Mouse (Mus musculus): ENCODE results near the gene Cdc42bpb. TPM values are rescaled to one million over a fixed set of nuclear protein-coding genes. Genes with fewer than 3 reads are reported as not detected.

Gene Cdc42bpb
- total and polyA plus RNA-seq, 3 experiments: 16.7 to 29.7 (median 25.4) TPM

DNA sequence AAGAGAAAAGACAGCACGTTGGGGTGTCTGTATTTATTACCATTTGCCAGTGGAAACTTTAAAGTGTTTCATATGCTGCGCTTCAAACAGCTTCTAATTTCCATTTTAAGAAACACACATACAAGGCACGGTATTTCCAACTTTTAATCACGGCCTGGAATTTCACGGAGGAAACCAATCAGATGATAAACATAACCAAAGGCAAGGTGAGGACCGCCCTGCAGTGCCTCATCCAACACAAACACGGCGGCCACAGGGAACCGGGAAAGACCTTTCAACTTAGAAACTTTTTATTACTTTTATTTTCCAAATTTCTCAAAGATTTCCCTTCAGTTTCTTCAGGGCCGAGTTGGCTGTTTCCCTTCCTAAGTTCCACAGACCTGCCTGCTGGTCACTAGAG lies 2.8 kb downstream of the Cdc42bpb start:
- H3K4me3 ChIP-seq (replicated peaks in 1 of 3; ENCODE audit: low read depth in 2 of 3, low read length in 2 of 3, poor library complexity in 1 of 3): no peak overlapping the region
- no peak overlapping the region for H3K27ac ChIP-seq (ENCODE audit: insufficient read depth, low read depth)
- no peak overlapping the region for H3K4me2 ChIP-seq (ENCODE audit: insufficient read depth, low read depth, poor library complexity, severe bottlenecking)
- peaks cover 0 to 2% of the 10 kb centered on the region in 2 experiments for H3K36me3 ChIP-seq (replicated peaks in 1 of 2; ENCODE audit: control insufficient read depth in 1 of 2, insufficient read depth in 1 of 2, low read length in 1 of 2)
- H3K79me2 ChIP-seq (replicated peaks; ENCODE audit: control insufficient read depth, extremely low read depth, insufficient read depth, poor library complexity, severe bottlenecking): no peaks in the 10 kb centered on the region; the same call in 1 of the 2 replicates
- no peaks in the 10 kb centered on the region for H3K9me3 ChIP-seq (replicated peaks; ENCODE audit: low read length)
- in situ Hi-C loops (cut with MboI; ENCODE audit: low pct_ligation_motif_present, low pct_unique_long_range_greater_than_20kb, low sequenced_read_pairs): no loop called here
- TF ChIP-seq HCFC1 (IDR thresholded peaks at IDR 0.05; ENCODE audit: low read depth, low read length) (no peak), ZMIZ1 (IDR thresholded peaks at IDR 0.05; ENCODE audit: low read depth, low read length) (no peak), NELFE (IDR thresholded peaks at IDR 0.05; ENCODE audit: low read depth, low read length) (no peak), UBTF (IDR thresholded peaks at IDR 0.05; ENCODE audit: low read depth, low read length) (no peak), ELF1 (IDR thresholded peaks at IDR 0.05; ENCODE audit: low read depth, low read length) (no peak), TBP (conservative IDR thresholded peaks at IDR 0.05; ENCODE audit: low read depth, low read length) (no peak), KAT2A (IDR thresholded peaks at IDR 0.05; ENCODE audit: insufficient replicate concordance, low read length) (no peak), CHD2 (IDR thresholded peaks at IDR 0.05; ENCODE audit: low read length) (no peak), GABPA (IDR thresholded peaks at IDR 0.05; ENCODE audit: insufficient replicate concordance, low read depth, low read length) (no peak), TCF12 (IDR thresholded peaks at IDR 0.05; ENCODE audit: low read depth, low read length) (no peak), BHLHE40 (IDR thresholded peaks at IDR 0.05; ENCODE audit: low read depth, low read length) (no peak), MEF2A (IDR thresholded peaks at IDR 0.05; ENCODE audit: borderline replicate concordance, low read depth, low read length) (no peak), USF2 (conservative IDR thresholded peaks at IDR 0.05; ENCODE audit: low read depth, low read length) (no peak), NRF1 (IDR thresholded peaks at IDR 0.05; ENCODE audit: low read depth, low read length) (no peak), JUND (conservative IDR thresholded peaks at IDR 0.05; ENCODE audit: low read depth, low read length) (no peak)
- peaks cover 16% of the 10 kb centered on the region for H3K27me3 ChIP-seq (replicated peaks)
- no peak overlapping the region for H3K9ac ChIP-seq (ENCODE audit: insufficient read depth, low read depth)
- DNase-seq (ENCODE audit: extremely low read depth): no peak
- H3K4me1 ChIP-seq (ENCODE audit: control insufficient read depth in 1 of 2, insufficient read depth in 2 of 2): peaks cover 4 to 44% of the 10 kb centered on the region in 2 experiments
- dilution Hi-C loops (cut with MboI; ENCODE audit: extremely low pct_ligation_motif_present, extremely low pct_unique_long_range_greater_than_20kb, low sequenced_read_pairs): no loop called here

DNA sequence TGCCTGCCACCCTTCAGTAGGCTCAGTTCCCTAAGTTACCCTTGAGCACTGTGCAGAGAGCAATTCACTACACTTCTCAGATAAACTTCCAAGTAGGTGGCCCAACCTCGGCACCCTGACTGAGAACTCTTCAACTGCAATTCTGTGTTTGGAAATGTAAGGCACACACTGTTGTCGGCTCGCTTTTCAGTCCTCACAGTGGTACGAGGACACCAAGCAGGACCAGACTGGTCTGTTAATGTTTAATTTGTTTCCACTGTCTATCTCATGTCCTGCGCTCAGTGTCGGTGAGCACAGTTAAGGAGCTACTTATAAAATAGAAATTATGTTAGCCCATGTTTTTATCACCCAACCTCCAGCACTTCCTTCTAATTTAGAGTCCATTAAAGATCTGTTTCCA lies 4.1 kb downstream of the Cdc42bpb start:
- Histone ChIP-seq H3K27me3 (replicated peaks) (peaks cover 5% of the 10 kb centered on the region), H3K36me3 (replicated peaks in 1 of 2; ENCODE audit: control insufficient read depth in 1 of 2, insufficient read depth in 1 of 2, low read length in 1 of 2) (peaks cover 0 to 6% of the 10 kb centered on the region in 2 experiments), H3K79me2 (replicated peaks; ENCODE audit: control insufficient read depth, extremely low read depth, insufficient read depth, poor library complexity, severe bottlenecking) (no peaks in the 10 kb centered on the region; the same call in 1 of the 2 replicates), H3K9me3 (replicated peaks; ENCODE audit: low read length) (no peaks in the 10 kb centered on the region), H3K4me2 (ENCODE audit: insufficient read depth, low read depth, poor library complexity, severe bottlenecking) (no peak overlapping the region), H3K9ac (ENCODE audit: insufficient read depth, low read depth) (no peak overlapping the region), H3K4me3 (replicated peaks in 1 of 3; ENCODE audit: low read depth in 2 of 3, low read length in 2 of 3, poor library complexity in 1 of 3) (no peak overlapping the region), H3K27ac (ENCODE audit: insufficient read depth, low read depth) (no peak overlapping the region), H3K4me1 (ENCODE audit: control insufficient read depth in 1 of 2, insufficient read depth in 2 of 2) (peaks cover 4 to 47% of the 10 kb centered on the region in 2 experiments)
- in situ Hi-C loops (cut with MboI; ENCODE audit: low pct_ligation_motif_present, low pct_unique_long_range_greater_than_20kb, low sequenced_read_pairs): no loop called here
- DNase-seq (ENCODE audit: extremely low read depth): no peak
- TF ChIP-seq JUND (conservative IDR thresholded peaks at IDR 0.05; ENCODE audit: low read depth, low read length) (no peak), TBP (conservative IDR thresholded peaks at IDR 0.05; ENCODE audit: low read depth, low read length) (no peak), RCOR1 (conservative IDR thresholded peaks at IDR 0.05; ENCODE audit: low read depth, low read length) (no peak), MAZ (IDR thresholded peaks at IDR 0.05; ENCODE audit: low read depth, low read length) (no peak), MAFK (IDR thresholded peaks at IDR 0.05; ENCODE audit: insufficient replicate concordance, low read length) (no peak), ELF1 (IDR thresholded peaks at IDR 0.05; ENCODE audit: low read depth, low read length) (no peak), ZMIZ1 (IDR thresholded peaks at IDR 0.05; ENCODE audit: low read depth, low read length) (no peak), SMC3 (IDR thresholded peaks at IDR 0.05; ENCODE audit: low read depth, low read length) (no peak), MYC (IDR thresholded peaks at IDR 0.05; ENCODE audit: low read depth, low read length) (no peak), CTCF (conservative IDR thresholded peaks at IDR 0.05 in 1 of 2, IDR thresholded peaks at IDR 0.05 in 1 of 2; ENCODE audit: low read depth in 2 of 2, low read length in 2 of 2) (no peak), GABPA (IDR thresholded peaks at IDR 0.05; ENCODE audit: insufficient replicate concordance, low read depth, low read length) (no peak), KAT2A (IDR thresholded peaks at IDR 0.05; ENCODE audit: insufficient replicate concordance, low read length) (no peak), E2F4 (IDR thresholded peaks at IDR 0.05; ENCODE audit: insufficient replicate concordance, low read depth, low read length) (no peak), USF2 (conservative IDR thresholded peaks at IDR 0.05; ENCODE audit: low read depth, low read length) (no peak), PAX5 (IDR thresholded peaks at IDR 0.05; ENCODE audit: low read length) (no peak), MXI1 (IDR thresholded peaks at IDR 0.05; ENCODE audit: low read depth, low read length) (no peak), HCFC1 (IDR thresholded peaks at IDR 0.05; ENCODE audit: low read depth, low read length) (no peak), NELFE (IDR thresholded peaks at IDR 0.05; ENCODE audit: low read depth, low read length) (no peak)
- dilution Hi-C loops (cut with MboI; ENCODE audit: extremely low pct_ligation_motif_present, extremely low pct_unique_long_range_greater_than_20kb, low sequenced_read_pairs): no loop called here
